Mouse (Mus musculus): Measurements from ENCODE around the gene Hhatl.

DNA sequence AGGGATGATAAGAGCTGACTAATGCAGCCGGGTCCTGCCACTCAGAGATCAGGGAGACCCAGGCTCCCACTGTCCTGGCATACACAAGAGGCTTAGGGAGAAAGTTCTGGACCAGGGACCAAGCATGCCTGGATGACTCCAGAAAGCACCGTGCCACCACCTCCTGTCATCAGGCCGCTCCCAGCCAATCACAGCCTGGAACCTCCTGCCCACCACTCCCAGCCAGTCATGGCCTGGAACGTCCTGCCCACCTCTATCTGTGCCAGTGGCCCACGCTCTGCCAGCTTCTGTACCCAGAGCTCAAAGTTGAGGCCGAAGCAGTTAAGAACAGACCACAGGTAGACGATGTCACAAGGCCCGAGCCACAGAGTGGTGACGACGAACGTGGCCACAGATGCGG lies 7.5 kb downstream of the Hhatl start:
- TF ChIP-seq CTCF (IDR thresholded peaks at IDR 0.05; ENCODE audit: low read depth) = no peak
- no peak for TF ChIP-seq EP300 (IDR thresholded peaks at IDR 0.05; ENCODE audit: low read depth)
